Mouse (Mus musculus): ENCODE data around the gene Krba1.

The Krba1 gene

DNA sequence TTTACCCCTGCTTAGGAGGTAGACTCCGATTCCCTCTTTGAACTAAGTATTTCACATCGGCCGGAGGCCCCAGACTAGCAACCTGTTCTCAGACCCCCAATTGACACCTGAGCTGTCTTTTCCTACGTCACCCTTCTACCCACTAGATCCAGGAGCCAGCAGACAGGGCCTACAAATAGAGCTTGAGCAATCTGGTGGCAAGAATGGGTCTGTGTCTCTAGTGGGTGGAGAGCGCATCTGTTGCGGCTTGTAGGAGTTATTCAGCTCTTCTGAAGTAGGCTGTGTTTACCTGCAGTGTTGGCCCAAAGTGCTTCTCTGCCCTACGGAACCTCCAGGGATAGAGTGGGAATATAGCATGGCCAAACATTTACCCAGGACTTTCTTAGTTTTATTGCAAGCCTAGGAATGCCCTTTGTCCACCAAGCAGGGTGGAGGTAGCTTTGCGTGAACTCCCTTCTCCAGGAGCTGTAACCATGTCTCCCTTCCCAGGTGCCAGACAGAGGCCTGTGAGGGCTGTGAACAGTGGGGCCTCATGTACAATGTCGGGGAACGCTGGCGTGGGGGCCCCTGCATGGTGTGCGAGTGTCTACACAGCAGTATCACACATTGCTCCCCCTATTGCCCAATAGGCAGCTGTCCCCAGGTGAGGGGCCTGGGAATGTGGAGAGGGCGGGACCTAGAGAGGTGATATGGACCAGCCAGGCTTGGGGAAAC is 69.7 kb downstream of the Krba1 start:
- DNase-seq = no peak

DNA sequence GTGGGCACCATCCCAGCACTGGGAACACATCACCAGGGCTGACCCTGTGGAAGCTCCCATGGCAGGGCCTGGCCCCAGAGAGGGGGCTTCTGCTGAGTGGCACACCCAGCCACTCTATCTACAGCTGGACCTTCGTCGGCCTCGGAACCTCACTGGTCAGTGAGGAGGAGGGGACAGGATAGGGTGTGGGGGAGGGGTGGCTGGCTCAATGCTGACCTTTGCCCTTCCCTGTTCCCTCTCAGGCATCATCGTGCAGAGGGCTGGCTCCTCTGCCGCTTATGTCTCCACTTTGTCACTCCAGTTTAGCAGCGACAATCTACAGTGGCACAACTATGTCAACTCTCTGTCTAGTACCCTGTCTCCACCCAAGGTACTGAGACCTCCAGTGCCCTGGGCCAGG is 71.3 kb downstream of the Krba1 start:
- no peak for DNase-seq

DNA sequence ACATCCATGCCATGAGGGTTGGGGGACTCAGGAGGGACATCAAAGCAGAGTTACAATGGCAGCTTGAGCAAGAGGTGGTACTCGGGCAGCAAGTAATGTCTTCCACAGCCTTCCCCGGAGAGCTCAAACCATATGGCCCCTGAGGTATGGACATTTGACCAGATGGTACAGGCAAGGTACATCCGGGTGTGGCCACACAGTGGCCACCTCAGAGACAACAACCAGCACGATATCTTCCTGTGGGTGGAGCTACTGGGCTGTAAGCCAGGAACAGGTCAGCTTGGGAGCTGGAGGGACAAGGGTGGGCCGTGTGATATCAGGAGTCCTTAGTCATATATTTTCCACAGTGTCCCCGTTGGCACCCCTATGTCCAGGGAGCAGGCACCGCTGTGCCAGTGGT is 72.1 kb downstream of the Krba1 start:
- DNase-seq = no peak
